Mouse (Mus musculus) thymus, adult 2 months (tissue): Measurements from ENCODE around the gene Cep57. TPM values are rescaled to one million over a fixed set of nuclear protein-coding genes. Genes with fewer than 3 reads are reported as not detected.

ENCODE experiments used
- DNase-seq: peaks from one replicate; pipeline ENCODE4 v3.0.0; 2021
- H3K27ac ChIP-seq: fragments of 200-500 bp; 2 replicates; pipeline ENCODE4 v1.5.1; 2012; ENCODE audit warnings: low read length, control low read depth; ENCODE audit not compliant: control insufficient read depth, insufficient read depth
- H3K27me3 ChIP-seq: fragments of 200-500 bp; 2 replicates; pipeline ENCODE4 v1.6.1; 2012; ENCODE audit warnings: mild to moderate bottlenecking, low read length, moderate library complexity, mixed read lengths; ENCODE audit not compliant: control insufficient read depth, insufficient read depth
- H3K36me3 ChIP-seq: fragments of 200-500 bp; 2 replicates; pipeline ENCODE4 v1.6.1; 2012; ENCODE audit warnings: mild to moderate bottlenecking, low read length, moderate library complexity; ENCODE audit not compliant: control insufficient read depth, insufficient read depth
- H3K4me1 ChIP-seq: fragments of 200-500 bp; replicated peaks from 2 replicates; pipeline ENCODE4 v1.6.1; 2012; ENCODE audit warnings: low read length; ENCODE audit not compliant: control insufficient read depth, insufficient read depth
- H3K4me3 ChIP-seq: fragments of 200-500 bp; 2 replicates; pipeline ENCODE4 v1.5.1; 2012; ENCODE audit warnings: mild to moderate bottlenecking, low read length, control low read depth, moderate library complexity; ENCODE audit not compliant: control insufficient read depth, insufficient read depth
- CTCF ChIP-seq: fragments of 200-500 bp; IDR thresholded peaks from 2 replicates; pipeline ENCODE4 v1.5.1; 2012; ENCODE audit warnings: mild to moderate bottlenecking, control low read depth, low read length, moderate library complexity, borderline replicate concordance; ENCODE audit not compliant: control insufficient read depth, poor library complexity, insufficient read depth; ENCODE audit errors: extremely low read depth
- POLR2A ChIP-seq: fragments of 200-500 bp; IDR thresholded peaks from 2 replicates; pipeline ENCODE4 v1.6.1; 2012; ENCODE audit warnings: mild to moderate bottlenecking, low read length, control low read depth, moderate library complexity; ENCODE audit not compliant: control insufficient read depth, poor library complexity, insufficient read depth; ENCODE audit errors: extremely low read depth
- WGBS: fragments of 180-500 bp; shearing (Covaris S2); methylation state at CpG from one replicate; pipeline ENCODE4 v1.1.7; 2018; 5-methylcytosine and 5-hydroxymethylcytosine counted together
- polyA plus RNA-seq: library from polyadenylated mRNA; depleted of rRNA; stranded (reverse); fragments of >200 nt; gene quantifications from 2 replicates; pipeline ENCODE4 v1.2.3, GENCODE M21; 2012; rRNA removed

Gene Cep57
- 27.3 and 27.9 TPM in 2 replicates for polyA plus RNA-seq

DNA sequence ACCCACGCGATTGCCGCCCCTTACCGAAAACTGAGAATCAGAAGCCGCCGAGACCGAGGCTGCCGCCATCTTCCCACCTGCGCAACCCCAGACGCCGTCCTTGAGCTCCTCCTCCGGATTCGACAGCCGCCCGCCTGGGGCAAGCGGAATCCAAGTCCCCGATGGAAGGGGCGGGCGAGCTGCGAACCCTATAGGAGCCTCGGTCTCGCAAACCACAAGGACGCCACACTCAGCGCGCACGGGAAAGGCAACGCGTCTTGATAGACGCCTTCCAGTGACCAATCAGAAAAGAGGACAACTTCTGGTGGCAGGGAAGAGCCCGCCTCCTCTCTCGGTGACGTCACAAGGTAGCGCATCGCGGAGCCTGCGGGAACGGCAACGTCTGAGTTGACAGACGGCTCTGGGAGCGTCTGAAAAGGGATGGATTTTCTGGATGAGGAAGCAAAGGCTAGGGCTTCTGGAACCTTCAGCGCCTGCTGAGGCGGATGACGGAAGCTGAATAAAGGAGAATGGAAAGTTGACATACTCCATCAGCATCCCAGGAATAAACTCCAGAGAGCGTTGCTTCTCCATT is at the start of gene Cep57:
Gene Cep57 (minus strand): TSS at position 276 of the 574 bp plus-strand sequence.
- 0% methylated on average over 44 of the region's 44 CpGs for WGBS
- peaks cover 4% of the 10 kb centered on the region; the same call in 1 of the 2 replicates for H3K36me3 ChIP-seq
- TF ChIP-seq POLR2A (peak; percentile 86; the same call in 1 of the 2 replicates), CTCF (peak; percentile 33; the same call in 1 of the 2 replicates)

DNA sequence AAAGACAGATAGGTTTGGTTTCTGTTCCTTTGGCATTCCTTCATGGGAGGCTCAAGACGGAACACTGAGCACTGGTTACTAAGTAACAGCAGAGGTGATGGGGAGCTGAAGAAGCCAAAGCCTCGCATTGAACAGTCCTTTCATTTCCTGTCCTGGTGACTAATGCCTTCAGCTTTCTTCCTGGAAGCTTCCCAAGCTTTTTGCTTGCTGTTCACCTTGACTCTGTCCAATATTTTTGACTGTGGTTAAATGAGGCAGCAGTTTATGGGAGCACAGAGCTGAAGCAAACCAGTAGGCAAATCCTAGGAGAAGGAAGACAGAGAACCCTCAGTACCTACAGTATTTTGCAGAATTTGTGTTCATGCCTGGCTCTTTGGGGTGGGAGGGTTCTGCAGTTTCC is 48.4 kb upstream of the Cep57 start:
- TF ChIP-seq CTCF = no peak
- TF ChIP-seq POLR2A = no peak
- H3K4me3 ChIP-seq = no peak overlapping the region
- WGBS = 51% methylated on average over 2 of the region's 2 CpGs
- H3K27ac ChIP-seq = no peak overlapping the region
- no peaks in the 10 kb centered on the region for H3K4me1 ChIP-seq
- no peaks in the 10 kb centered on the region for H3K36me3 ChIP-seq
- H3K27me3 ChIP-seq = no peaks in the 10 kb centered on the region
- no peak for DNase-seq

More for the DNA sequence above, at the start of gene Cep57:
- H3K27me3 ChIP-seq = no peaks in the 10 kb centered on the region
- peak within 1 kb of the TSS; percentile 76 for H3K4me3 ChIP-seq
- no peaks in the 10 kb centered on the region for H3K4me1 ChIP-seq
- peak within 1 kb of the TSS; percentile 78 for H3K27ac ChIP-seq
- DNase-seq = peak; percentile 93

DNA sequence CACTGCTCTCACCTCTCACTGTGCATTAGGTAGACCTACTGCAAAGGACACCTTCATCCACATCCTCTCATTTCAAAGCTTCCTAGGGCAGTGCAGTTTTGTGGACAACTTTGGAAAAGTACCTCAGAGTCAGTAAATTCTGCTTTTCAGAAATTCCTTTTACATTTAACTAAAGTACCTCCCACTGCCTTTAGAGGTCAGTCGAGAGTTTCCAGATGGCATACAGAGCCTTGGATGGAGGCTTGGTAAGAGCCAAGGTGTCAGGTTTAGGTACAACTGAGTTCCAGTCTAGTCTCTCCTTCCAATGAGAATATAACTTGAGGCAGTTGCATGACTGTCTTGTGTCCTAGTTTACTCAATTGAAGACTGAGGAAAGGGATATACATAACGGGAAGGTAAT is 47.5 kb upstream of the Cep57 start:
- no peaks in the 10 kb centered on the region for H3K36me3 ChIP-seq
- no peak overlapping the region for H3K27ac ChIP-seq
- H3K27me3 ChIP-seq = no peaks in the 10 kb centered on the region
- no peak for DNase-seq
- no peak overlapping the region for H3K4me3 ChIP-seq
- TF ChIP-seq CTCF = no peak
- TF ChIP-seq POLR2A = no peak
- WGBS = 53% methylated on average over 2 of the region's 2 CpGs
- H3K4me1 ChIP-seq = no peaks in the 10 kb centered on the region

DNA sequence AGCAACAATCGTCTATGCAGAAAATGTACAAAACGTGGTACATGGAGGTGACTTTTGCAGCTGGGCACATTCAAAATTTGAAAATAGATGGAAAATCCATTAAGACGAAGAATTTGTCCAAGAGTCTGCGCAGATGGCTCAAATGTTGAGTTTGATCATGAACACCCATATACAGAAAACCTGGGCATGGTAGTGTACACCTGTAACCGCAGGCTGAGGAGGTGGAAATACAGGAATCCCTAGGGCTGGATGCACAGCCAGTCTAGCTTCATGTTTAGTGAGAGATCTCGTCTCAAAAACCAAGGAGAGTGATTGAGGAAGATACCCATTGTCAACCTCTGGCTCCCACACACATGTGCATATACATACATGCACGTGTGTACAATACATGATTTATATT is 44.7 kb upstream of the Cep57 start:
- H3K4me1 ChIP-seq = no peaks in the 10 kb centered on the region
- H3K27me3 ChIP-seq = no peaks in the 10 kb centered on the region
- no peak for TF ChIP-seq CTCF
- TF ChIP-seq POLR2A = no peak
- no peak overlapping the region for H3K27ac ChIP-seq
- no peak overlapping the region for H3K4me3 ChIP-seq
- H3K36me3 ChIP-seq = no peaks in the 10 kb centered on the region
- no peak for DNase-seq
- 88% methylated on average over 7 of the region's 7 CpGs for WGBS

DNA sequence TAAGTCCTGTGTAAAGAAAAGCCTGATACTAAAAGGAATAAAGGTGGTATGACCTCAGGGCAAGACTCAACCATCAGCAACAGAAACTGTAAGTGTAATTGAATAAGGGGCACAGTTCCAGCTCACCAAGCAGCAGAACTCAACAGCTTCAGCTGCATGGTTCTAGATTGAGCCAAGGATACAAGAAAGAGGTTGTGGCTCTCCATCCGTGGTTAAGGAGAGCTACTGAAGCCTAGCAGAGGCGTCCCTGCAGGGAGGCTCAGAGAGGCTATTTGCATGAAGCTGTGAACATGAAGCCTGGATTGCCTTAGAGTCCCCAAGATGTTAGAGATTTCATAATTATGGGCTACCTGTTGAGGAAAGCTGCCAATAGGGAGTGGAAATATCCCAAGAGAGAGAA is 40.7 kb upstream of the Cep57 start:
- DNase-seq = no peak
- 77% methylated on average over 2 of the region's 2 CpGs for WGBS
- H3K27me3 ChIP-seq = no peaks in the 10 kb centered on the region

DNA sequence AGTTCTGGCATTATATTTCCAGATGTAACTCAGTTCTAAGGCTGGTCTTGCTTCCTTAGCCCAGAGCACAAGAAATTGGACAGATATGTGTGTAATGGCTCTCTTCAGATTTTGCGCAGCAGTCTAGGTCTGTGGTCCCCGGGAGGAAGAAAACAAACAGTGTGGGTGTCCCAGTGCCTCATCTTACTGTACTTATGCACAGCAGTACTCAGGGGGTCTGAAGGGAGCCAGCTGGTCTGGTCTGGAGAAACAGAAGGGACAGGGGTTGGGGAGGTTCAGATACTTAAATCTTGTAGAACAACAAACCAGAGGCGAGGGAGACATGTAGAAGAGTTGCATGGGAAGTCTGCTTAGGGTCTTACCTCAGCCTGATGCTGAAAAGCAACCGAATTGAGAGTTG is 29.9 kb upstream of the Cep57 start:
- Histone ChIP-seq H3K27me3 (no peaks in the 10 kb centered on the region), H3K27ac (no peak overlapping the region), H3K36me3 (no peaks in the 10 kb centered on the region), H3K4me3 (no peak overlapping the region), H3K4me1 (no peaks in the 10 kb centered on the region)
- TF ChIP-seq POLR2A = no peak
- TF ChIP-seq CTCF = no peak
- DNase-seq = no peak
- WGBS = 85% methylated on average over 4 of the region's 4 CpGs

More for the DNA sequence above, 40.7 kb upstream of the Cep57 start:
- H3K27ac ChIP-seq = no peak overlapping the region
- no peak overlapping the region for H3K4me3 ChIP-seq
- H3K36me3 ChIP-seq = no peaks in the 10 kb centered on the region
- no peaks in the 10 kb centered on the region for H3K4me1 ChIP-seq
- no peak for TF ChIP-seq POLR2A
- TF ChIP-seq CTCF = no peak
